Mouse (Mus musculus): ENCODE measurements at regions not wholly inside any gene's neighbourhood (a gene's known extent, or its start where the extent isn't known, plus 50 kb on each side); places are given as distances from the start of the nearest gene placed in this dataset.

DNA sequence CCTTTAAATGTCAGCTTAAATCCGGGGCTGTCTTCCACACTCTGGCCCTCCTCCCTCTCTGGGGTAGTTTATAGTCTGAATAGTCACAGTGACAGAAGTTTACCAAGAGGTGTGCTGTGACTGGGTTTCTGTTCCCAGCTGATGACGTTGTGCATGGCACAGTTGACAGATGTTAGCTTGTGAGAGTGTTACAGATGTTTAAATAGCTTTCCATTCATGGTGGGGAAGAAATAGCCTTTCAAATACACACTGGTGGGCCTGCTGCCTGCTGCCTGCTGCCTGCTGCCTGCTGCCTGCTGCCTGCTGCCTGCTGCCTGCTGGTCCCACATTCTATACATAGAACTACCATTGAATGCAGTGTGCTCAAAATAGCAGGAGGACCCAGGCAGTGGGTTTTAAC lies 324.8 kb upstream of the Sash1 start:
- no peak for ATAC-seq (ENCODE audit: insufficient read depth, low FRiP score, low read depth)
- Histone ChIP-seq H3K27ac (no peak overlapping the region), H3K9ac (no peak overlapping the region), H3K36me3 (no peaks in the 10 kb centered on the region), H3K27me3 (replicated peaks) (no peaks in the 10 kb centered on the region), H3K4me2 (no peak overlapping the region), H3K9me3 (no peaks in the 10 kb centered on the region), H3K4me3 (replicated peaks) (no peak overlapping the region), H3K4me1 (no peaks in the 10 kb centered on the region)
- 15% methylated on average over 2 of the region's 2 CpGs for WGBS

DNA sequence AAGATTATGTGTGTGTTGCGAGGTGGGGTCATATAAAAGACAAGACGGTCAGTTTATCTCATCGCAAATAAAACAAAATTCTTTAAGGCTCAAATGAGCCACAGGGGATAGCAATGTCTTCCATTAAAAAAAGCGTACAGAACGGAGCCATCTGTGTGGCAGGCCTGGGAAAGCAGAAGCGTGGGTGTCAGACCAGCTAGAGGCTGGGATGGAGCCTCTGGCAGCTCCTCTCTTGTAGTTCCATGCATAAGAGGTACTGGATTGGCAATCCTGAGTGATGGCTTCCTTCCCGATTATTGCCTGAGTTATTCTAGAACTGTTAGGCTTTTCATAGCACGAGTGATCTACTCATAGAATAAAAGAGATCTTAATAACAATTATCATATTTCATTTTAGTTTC lies 318.2 kb upstream of the Sash1 start:
- Histone ChIP-seq H3K4me1 (no peaks in the 10 kb centered on the region), H3K27me3 (replicated peaks) (no peaks in the 10 kb centered on the region), H3K9me3 (no peaks in the 10 kb centered on the region), H3K4me2 (no peak overlapping the region), H3K27ac (no peak overlapping the region), H3K9ac (no peak overlapping the region), H3K36me3 (no peaks in the 10 kb centered on the region), H3K4me3 (replicated peaks) (no peak overlapping the region)
- WGBS = 72% methylated on average over 8 of the region's 8 CpGs
- no peak for ATAC-seq (ENCODE audit: insufficient read depth, low FRiP score, low read depth)

DNA sequence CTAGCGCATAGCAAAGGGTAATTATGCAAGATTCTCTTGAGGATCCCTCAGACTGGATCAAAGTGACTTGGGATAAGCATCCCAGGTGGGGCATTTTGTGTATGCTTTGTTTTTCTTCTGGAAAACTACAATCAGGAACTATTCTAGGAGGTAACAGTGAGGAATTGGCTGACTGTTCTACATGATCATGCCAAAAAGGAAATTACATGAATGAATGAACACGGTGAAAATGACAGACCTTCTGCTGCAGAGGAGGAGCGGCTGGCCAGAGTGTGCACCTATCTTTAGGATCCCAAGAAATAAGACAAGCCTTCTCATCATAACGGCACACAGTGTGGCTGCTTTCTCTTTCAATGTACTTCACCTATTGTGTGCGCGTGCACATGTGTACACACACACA lies 317.5 kb upstream of the Sash1 start:
- Histone ChIP-seq H3K4me1 (no peaks in the 10 kb centered on the region), H3K4me2 (no peak overlapping the region), H3K9me3 (no peaks in the 10 kb centered on the region), H3K27me3 (replicated peaks) (no peaks in the 10 kb centered on the region), H3K4me3 (replicated peaks) (no peak overlapping the region), H3K36me3 (no peaks in the 10 kb centered on the region), H3K27ac (no peak overlapping the region), H3K9ac (no peak overlapping the region)
- WGBS = 85% methylated on average over 6 of the region's 6 CpGs
- no peak for ATAC-seq (ENCODE audit: insufficient read depth, low FRiP score, low read depth)

DNA sequence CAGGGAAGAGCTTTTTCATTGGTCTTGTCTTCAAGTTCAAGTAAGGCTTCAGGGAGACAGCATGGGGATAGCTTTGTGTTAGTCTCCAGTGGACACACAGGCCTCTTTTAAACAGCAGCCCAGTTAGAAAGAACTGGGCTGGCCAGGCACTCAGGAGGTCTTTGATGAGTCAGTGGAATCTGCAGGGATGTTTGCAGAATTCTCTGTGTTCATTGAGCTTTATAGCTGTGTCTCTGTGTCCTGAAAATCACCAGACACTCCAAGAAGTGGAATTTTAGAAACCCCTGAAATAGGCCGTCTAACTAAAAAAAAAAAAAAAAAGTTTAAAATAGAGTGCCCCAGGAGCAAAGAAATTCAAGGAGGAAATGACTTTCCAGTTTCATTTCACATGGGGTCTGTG lies 317.1 kb upstream of the Sash1 start:
- no peaks in the 10 kb centered on the region for H3K9me3 ChIP-seq
- H3K27ac ChIP-seq = no peak overlapping the region
- H3K4me3 ChIP-seq (replicated peaks) = no peak overlapping the region
- H3K9ac ChIP-seq = no peak overlapping the region
- H3K4me2 ChIP-seq = no peak overlapping the region
- WGBS = 52% methylated on average over 1 of the region's 1 CpGs
- H3K36me3 ChIP-seq = no peaks in the 10 kb centered on the region
- no peak for ATAC-seq (ENCODE audit: insufficient read depth, low FRiP score, low read depth)
- no peaks in the 10 kb centered on the region for H3K4me1 ChIP-seq
- H3K27me3 ChIP-seq (replicated peaks) = no peaks in the 10 kb centered on the region

DNA sequence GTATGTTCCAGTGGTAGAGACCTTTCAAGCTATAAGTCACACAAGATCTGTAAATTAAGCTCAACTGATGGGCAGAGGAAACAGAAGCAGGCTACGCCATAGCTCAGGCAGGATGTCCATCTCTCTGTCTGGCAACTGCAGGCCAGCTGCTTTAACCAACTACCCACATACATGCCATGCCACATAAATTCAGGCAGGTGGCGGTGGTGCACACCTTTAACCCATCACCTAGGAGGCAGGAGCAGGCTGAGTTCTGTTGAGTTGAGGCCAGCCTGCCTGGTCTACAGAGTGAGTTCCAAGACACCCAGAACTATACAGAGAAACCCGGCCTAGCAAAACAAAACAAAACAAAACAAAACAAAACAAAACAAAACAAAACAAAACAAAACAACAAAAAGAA lies 289.1 kb upstream of the Sash1 start:
- no peaks in the 10 kb centered on the region for H3K27me3 ChIP-seq (replicated peaks)
- 55% methylated on average over 3 of the region's 3 CpGs for WGBS
- no peak overlapping the region for H3K4me3 ChIP-seq (replicated peaks)
- no peaks in the 10 kb centered on the region for H3K36me3 ChIP-seq
- ATAC-seq (ENCODE audit: insufficient read depth, low FRiP score, low read depth) = no peak
- H3K4me1 ChIP-seq = no peaks in the 10 kb centered on the region
- H3K4me2 ChIP-seq = no peak overlapping the region
- no peak overlapping the region for H3K27ac ChIP-seq
- no peak overlapping the region for H3K9ac ChIP-seq
- no peaks in the 10 kb centered on the region for H3K9me3 ChIP-seq

DNA sequence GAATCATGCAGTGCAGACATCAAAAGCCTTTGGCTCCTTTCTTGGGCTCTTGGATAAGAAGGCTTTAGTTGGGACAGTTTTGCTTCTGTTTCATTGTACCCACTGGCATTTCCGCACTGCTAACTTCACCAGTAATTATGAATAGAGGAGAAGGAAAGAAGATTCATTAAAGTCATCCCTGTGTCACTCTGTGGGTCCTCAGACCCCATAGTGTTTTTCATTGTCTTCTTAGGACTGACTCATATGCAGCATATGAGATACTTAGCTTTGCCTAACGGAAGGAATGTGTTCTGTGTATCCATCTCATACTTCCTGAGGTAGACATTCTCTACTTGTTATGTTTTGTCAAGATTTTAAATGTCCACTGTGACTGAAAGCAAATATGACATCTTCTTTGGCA lies 287.6 kb upstream of the Sash1 start:
- ATAC-seq (ENCODE audit: insufficient read depth, low FRiP score, low read depth) = no peak
- no peaks in the 10 kb centered on the region for H3K36me3 ChIP-seq
- no peaks in the 10 kb centered on the region for H3K27me3 ChIP-seq (replicated peaks)
- no peaks in the 10 kb centered on the region for H3K9me3 ChIP-seq
- H3K4me2 ChIP-seq = no peak overlapping the region
- H3K9ac ChIP-seq = no peak overlapping the region
- H3K27ac ChIP-seq = no peak overlapping the region
- H3K4me1 ChIP-seq = no peaks in the 10 kb centered on the region
- no peak overlapping the region for H3K4me3 ChIP-seq (replicated peaks)
- WGBS = 84% methylated on average over 2 of the region's 2 CpGs

DNA sequence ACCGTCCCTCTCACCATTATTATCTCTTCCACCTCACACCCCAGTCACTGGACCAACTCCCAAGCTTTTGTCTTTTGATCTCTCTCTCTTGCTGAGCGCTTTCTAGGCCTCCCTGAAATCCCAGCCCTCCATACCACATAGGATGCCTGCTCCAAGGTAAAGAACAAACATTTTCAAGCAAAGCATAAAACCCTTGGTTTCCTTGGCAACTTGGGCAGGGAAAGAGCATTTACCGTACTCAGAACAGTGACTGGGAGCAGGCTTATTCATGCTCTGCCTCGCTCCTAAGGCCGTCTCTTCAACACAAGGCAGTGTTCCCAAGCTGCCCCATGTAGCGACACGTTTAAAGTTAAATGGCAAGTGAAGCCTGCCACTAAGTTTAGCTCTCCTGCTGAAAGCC lies 282.9 kb upstream of the Sash1 start:
- WGBS = 82% methylated on average over 7 of the region's 7 CpGs
- no peaks in the 10 kb centered on the region for H3K4me1 ChIP-seq
- H3K9ac ChIP-seq = no peak overlapping the region
- ATAC-seq (ENCODE audit: insufficient read depth, low FRiP score, low read depth) = no peak
- no peaks in the 10 kb centered on the region for H3K9me3 ChIP-seq
- no peak overlapping the region for H3K4me3 ChIP-seq (replicated peaks)
- no peak overlapping the region for H3K27ac ChIP-seq
- no peaks in the 10 kb centered on the region for H3K27me3 ChIP-seq (replicated peaks)
- no peak overlapping the region for H3K4me2 ChIP-seq
- no peaks in the 10 kb centered on the region for H3K36me3 ChIP-seq

DNA sequence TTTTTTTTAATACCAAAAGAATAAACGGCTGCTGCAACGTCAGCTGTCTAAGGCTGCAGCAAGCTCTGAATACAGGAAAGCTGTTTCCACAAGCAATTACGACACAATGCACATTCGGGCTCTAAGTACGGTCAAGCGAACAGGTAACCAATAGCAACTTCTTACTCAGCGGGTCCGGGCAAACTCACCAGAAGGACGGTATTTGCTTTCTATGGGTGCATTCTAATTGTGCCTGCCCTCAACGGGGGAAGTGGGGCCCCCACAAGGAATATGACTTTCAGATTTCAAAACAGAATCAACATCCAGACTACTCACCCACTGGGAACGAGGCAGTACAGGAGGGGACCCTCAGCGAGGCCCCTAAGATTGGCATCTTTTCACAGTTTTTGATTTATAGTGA lies 280.1 kb upstream of the Sash1 start:
- Histone ChIP-seq H3K36me3 (no peaks in the 10 kb centered on the region), H3K9ac (no peak overlapping the region), H3K4me3 (replicated peaks) (no peak overlapping the region), H3K27ac (no peak overlapping the region), H3K4me1 (no peaks in the 10 kb centered on the region), H3K27me3 (replicated peaks) (no peaks in the 10 kb centered on the region), H3K4me2 (no peak overlapping the region), H3K9me3 (no peaks in the 10 kb centered on the region)
- no peak for ATAC-seq (ENCODE audit: insufficient read depth, low FRiP score, low read depth)
- WGBS = 69% methylated on average over 12 of the region's 12 CpGs

DNA sequence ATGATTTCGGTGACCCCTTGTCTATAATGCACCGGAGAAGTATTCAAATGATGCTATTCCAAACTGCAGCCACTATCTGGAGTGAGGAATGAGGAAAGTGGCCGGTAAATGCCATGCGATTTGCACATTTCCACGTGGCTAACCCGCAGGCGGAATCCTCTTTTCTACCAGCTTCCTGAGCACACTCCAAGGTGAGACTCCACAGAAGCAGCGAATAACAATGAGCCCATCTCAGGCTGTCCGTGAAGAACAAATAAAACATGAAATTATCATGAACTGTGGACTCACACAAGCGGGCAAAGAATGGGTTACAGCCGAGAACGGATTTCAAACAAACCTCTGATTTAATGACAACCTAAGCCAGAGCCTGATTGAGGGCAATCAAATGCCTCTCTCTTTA lies 279.7 kb upstream of the Sash1 start:
- Histone ChIP-seq H3K9me3 (no peaks in the 10 kb centered on the region), H3K27me3 (replicated peaks) (no peaks in the 10 kb centered on the region), H3K4me3 (replicated peaks) (no peak overlapping the region), H3K36me3 (no peaks in the 10 kb centered on the region), H3K27ac (no peak overlapping the region), H3K4me2 (no peak overlapping the region; the same call in 1 of the 2 replicates), H3K9ac (no peak overlapping the region), H3K4me1 (no peaks in the 10 kb centered on the region)
- 80% methylated on average over 12 of the region's 12 CpGs for WGBS
- no peak for ATAC-seq (ENCODE audit: insufficient read depth, low FRiP score, low read depth)

DNA sequence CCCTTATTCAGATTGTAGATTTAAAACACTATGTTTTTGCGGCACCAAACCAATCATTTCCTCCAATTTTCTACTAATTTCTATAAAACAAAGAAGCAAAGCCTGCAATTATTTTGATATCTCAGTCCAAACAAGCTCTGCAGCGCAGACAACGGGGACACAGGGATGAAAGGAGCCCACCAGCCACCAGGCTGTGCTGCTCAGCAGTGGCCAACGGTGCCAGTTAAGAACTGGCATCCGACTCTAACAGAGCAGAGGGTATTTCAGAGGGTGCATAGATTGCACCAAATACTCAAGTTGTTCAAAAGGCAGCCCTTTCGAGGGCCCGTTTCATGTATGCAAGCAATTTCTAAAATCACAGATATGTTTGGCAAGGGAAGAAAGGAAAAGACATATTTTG lies 278.5 kb upstream of the Sash1 start:
- Histone ChIP-seq H3K9me3 (no peaks in the 10 kb centered on the region), H3K9ac (no peak overlapping the region), H3K36me3 (no peaks in the 10 kb centered on the region), H3K4me3 (replicated peaks) (no peak overlapping the region), H3K27ac (no peak overlapping the region), H3K4me2 (no peak overlapping the region), H3K27me3 (replicated peaks) (no peaks in the 10 kb centered on the region), H3K4me1 (no peaks in the 10 kb centered on the region)
- no peak for ATAC-seq (ENCODE audit: insufficient read depth, low FRiP score, low read depth)
- WGBS = 85% methylated on average over 7 of the region's 7 CpGs

DNA sequence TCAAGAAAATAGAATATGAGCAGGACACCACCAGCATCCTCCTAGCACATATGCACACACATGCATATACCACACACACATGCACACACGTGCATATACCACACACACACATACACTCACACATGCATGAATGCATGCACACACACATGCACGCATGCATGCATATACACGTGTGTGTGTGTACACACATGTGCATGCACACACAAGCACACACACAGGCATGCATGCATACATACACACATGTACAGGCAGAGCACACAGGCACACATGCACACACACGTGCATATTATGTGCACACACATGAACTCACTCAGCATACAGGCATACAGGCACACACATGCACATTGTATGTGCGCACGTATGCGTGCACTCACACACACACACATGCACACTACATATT lies 275.7 kb upstream of the Sash1 start:
- Histone ChIP-seq H3K9ac (no peak overlapping the region), H3K4me1 (no peaks in the 10 kb centered on the region), H3K9me3 (no peaks in the 10 kb centered on the region), H3K4me3 (replicated peaks) (no peak overlapping the region), H3K27ac (no peak overlapping the region), H3K27me3 (replicated peaks) (no peaks in the 10 kb centered on the region), H3K4me2 (no peak overlapping the region), H3K36me3 (no peaks in the 10 kb centered on the region)
- no peak for ATAC-seq (ENCODE audit: insufficient read depth, low FRiP score, low read depth)
- WGBS = 94% methylated on average over 7 of the region's 7 CpGs

DNA sequence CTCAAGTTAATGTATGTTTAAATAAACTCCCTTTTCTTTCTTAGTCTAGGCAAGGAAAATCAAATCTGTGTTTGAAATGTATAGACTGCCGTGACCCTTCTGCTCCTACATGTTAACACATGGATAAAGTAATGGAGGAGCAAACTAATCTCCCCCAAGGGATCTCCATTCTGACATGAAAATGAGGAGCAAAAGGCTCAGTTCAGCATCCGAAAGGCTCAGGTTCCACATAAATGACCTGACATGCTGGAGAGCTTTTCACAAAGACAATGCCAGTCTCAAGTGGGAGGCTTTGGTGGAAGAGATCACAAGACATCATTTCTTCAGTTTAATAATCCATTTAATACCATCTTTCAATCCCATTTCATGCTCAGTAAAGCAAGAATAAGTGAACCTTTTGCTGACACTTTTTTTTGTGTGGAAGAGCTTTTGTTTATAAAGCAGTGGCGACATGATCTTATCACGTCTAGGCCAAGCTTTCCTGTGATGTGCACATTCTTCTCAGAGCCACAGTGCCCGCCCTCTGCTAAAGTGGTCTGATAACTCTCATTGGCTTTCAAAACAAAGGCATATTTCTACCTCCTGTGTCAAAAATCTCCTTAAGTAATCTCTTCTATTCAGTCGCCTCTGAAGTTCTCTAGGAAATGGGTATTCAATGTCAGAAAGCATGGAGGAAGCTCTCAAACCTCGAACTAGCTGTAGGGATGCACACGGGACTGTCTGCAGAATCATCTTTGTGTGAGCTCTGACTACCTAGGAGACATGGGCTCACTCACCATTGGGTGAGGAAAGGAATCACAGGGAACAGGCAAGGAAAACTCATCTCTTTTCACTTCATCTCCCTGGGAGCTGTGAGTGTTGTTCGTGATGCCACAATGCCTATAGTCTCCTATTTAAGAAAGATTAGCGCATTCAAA lies 271.7 kb upstream of the Sash1 start:
- Histone ChIP-seq H3K9me3 (no peaks in the 10 kb centered on the region), H3K4me1 (no peaks in the 10 kb centered on the region), H3K4me3 (replicated peaks) (no peak overlapping the region), H3K4me2 (no peak overlapping the region), H3K27ac (no peak overlapping the region), H3K9ac (no peak overlapping the region), H3K36me3 (no peaks in the 10 kb centered on the region), H3K27me3 (replicated peaks) (no peaks in the 10 kb centered on the region)
- ATAC-seq (ENCODE audit: insufficient read depth, low FRiP score, low read depth) = no peak
- WGBS = 69% methylated on average over 10 of the region's 10 CpGs

DNA sequence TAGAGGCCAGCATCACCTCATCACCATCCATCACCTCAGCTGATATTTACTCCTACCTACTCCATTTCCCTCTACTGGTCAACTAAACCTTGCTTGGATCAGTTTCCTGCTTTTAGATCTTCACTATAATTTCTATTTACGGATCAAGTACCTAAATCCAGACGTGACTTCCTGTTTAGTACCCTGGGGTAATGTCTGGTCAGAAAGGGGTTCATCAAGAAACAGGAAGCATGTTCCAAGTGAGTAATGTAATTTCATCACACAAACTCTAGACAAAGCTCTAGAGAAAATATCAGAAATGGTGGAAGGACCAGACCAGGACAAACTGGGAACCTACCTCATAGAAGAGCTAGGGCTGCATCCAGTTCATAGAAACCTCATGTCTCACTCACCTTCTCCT lies 250.2 kb upstream of the Sash1 start:
- WGBS = 61% methylated on average over 2 of the region's 2 CpGs

More for the DNA sequence above, 250.2 kb upstream of the Sash1 start:
- Histone ChIP-seq H3K9me3 (no peaks in the 10 kb centered on the region), H3K4me1 (no peaks in the 10 kb centered on the region), H3K27ac (no peak overlapping the region), H3K4me3 (replicated peaks) (no peak overlapping the region), H3K4me2 (no peak overlapping the region), H3K9ac (no peak overlapping the region), H3K27me3 (replicated peaks) (no peaks in the 10 kb centered on the region), H3K36me3 (no peaks in the 10 kb centered on the region)
- ATAC-seq (ENCODE audit: insufficient read depth, low FRiP score, low read depth) = no peak

Data from stomach, embryonic 15.5 days (tissue).